Mouse (Mus musculus): Measurements from ENCODE around the gene Ficd. TPM values are rescaled to one million over a fixed set of nuclear protein-coding genes. Genes with fewer than 3 reads are reported as not detected.

Gene Ficd
- total RNA-seq (2021) = 1 to 10 TPM; 8.7 to 9.3 TPM
- polyA plus RNA-seq (2012; rRNA removed) = 7.2 and 7.7 TPM in 2 replicates
- long read RNA-seq, transcript Ficd-201 (3 exons, 3,133 nt) = major isoform, 28 of 32 reads
- long read RNA-seq, partial matches to known transcripts = 0 of 32 reads
- long read RNA-seq, other reads (novel, unspliced or antisense) = 4 of 32 reads

- under 1% methylated on average over 65 of the region's 71 CpGs for WGBS
- H3K27me3 ChIP-seq (ENCODE audit: control insufficient read depth, insufficient read depth, low read length) = no peaks in the 10 kb centered on the region
Observed at GRCm38 (mm10) chr5:113735345-113736112, at the start of gene Ficd. TSS of gene Ficd (plus strand) at chr5:113735803.

DNA sequence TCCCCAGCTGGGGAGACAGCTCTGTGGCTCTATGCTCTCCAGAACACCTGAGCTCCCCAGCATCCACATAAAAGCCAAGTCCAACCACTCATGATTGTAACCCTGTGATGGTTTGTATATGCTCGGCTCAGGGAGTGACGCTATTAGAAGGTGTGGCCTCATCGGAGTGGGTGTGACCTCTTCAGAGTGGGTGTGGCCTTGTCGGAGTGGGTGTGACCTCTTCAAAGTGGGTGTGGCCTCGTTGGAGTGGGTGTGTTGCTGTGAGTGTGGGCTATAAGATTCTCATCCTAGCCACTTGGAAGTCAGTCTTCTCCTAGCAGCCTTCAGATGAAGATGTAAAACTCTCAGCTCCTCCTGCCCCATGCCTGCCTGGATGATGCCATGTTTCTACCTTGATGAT, 48.1 kb upstream of the Ficd start:
- H3K9ac ChIP-seq (ENCODE audit: low read depth, low read length) = no peak overlapping the region
- 78% methylated on average over 5 of the region's 5 CpGs for WGBS
- H3K4me1 ChIP-seq (ENCODE audit: control insufficient read depth, insufficient read depth, low read length) = no peaks in the 10 kb centered on the region
- no peak overlapping the region for H3K27ac ChIP-seq
- no peaks in the 10 kb centered on the region for H3K79me2 ChIP-seq (replicated peaks; ENCODE audit: control insufficient read depth, insufficient read depth, low read length)
- no peaks in the 10 kb centered on the region for H3K36me3 ChIP-seq (ENCODE audit: control insufficient read depth, insufficient read depth, low read length)
- peaks cover 6% of the 10 kb centered on the region for H3K27me3 ChIP-seq (ENCODE audit: control insufficient read depth, insufficient read depth, low read length)
- intact Hi-C loops (cut with DNase I) = no loop called here
- DNase-seq = no peak
- TF ChIP-seq POLR2A (IDR thresholded peaks at IDR 0.05; ENCODE audit: insufficient read depth, low read depth, low read length) (no peak), EP300 (IDR thresholded peaks at IDR 0.05; ENCODE audit: insufficient read depth, low read depth, low read length) (no peak), CTCF (IDR thresholded peaks at IDR 0.05) (no peak)
- no peak overlapping the region for H3K4me3 ChIP-seq

More at GRCm38 (mm10) chr5:113735345-113736112, at the start of gene Ficd:
- H3K36me3 ChIP-seq (ENCODE audit: control insufficient read depth, insufficient read depth, low read length) = no peaks in the 10 kb centered on the region
- intact Hi-C loops (cut with DNase I) = loop anchor here (2.0 kb wide), 1 partner anchor 35 kb away; no protein-coding TSS in a partner anchor
- peak; percentile 92 to 96 for DNase-seq
- H3K9ac ChIP-seq (ENCODE audit: low read depth, low read length) = peak within 1 kb of the TSS; percentile 82
- H3K4me3 ChIP-seq = peak within 1 kb of the TSS; percentile 90
- no peaks in the 10 kb centered on the region for H3K79me2 ChIP-seq (replicated peaks; ENCODE audit: control insufficient read depth, insufficient read depth, low read length)
- H3K4me1 ChIP-seq (ENCODE audit: control insufficient read depth, insufficient read depth, low read length) = peaks cover 5% of the 10 kb centered on the region; the same call in 1 of the 2 replicates
- TF ChIP-seq POLR2A (IDR thresholded peaks at IDR 0.05; ENCODE audit: insufficient read depth, low read depth, low read length) (peak; percentile 82), CTCF (IDR thresholded peaks at IDR 0.05) (no peak), EP300 (IDR thresholded peaks at IDR 0.05; ENCODE audit: insufficient read depth, low read depth, low read length) (no peak)
- H3K27ac ChIP-seq = peak within 1 kb of the TSS; percentile 92

DNA sequence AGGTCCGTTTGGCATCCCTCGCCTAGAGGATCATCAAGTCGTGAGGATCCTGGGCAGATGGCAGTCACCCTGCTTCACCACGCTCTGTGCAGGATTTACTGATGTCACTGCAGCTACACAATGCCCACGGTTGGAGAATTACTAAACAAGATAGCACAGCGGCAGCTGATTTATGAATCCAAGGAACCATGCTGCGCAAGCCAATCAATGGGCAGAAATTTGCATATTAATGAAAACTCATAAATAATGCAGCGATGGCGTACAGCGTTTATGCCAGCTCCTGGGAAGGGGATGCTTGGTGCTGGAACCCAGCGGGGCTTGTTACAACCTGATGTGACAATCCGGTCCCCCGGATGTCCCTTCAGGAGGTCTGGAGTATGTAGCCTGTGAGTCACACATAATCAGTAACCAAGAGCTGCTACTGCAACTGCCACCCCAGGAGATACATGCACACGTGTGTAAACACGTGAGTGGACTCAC, 45.5 kb upstream of the Ficd start:
- no peak for TF ChIP-seq CTCF (IDR thresholded peaks at IDR 0.05)
- TF ChIP-seq EP300 (IDR thresholded peaks at IDR 0.05; ENCODE audit: insufficient read depth, low read depth, low read length) = no peak
- no peak for TF ChIP-seq POLR2A (IDR thresholded peaks at IDR 0.05; ENCODE audit: insufficient read depth, low read depth, low read length)
- Histone ChIP-seq H3K27me3 (ENCODE audit: control insufficient read depth, insufficient read depth, low read length) (peaks cover 6% of the 10 kb centered on the region), H3K27ac (no peak overlapping the region), H3K4me1 (ENCODE audit: control insufficient read depth, insufficient read depth, low read length) (no peaks in the 10 kb centered on the region), H3K9ac (ENCODE audit: low read depth, low read length) (no peak overlapping the region), H3K36me3 (ENCODE audit: control insufficient read depth, insufficient read depth, low read length) (no peaks in the 10 kb centered on the region), H3K79me2 (replicated peaks; ENCODE audit: control insufficient read depth, insufficient read depth, low read length) (no peaks in the 10 kb centered on the region), H3K4me3 (no peak overlapping the region)
- DNase-seq = no peak
- WGBS = 80% methylated on average over 15 of the region's 15 CpGs
- intact Hi-C loops (cut with DNase I) = no loop called here

DNA sequence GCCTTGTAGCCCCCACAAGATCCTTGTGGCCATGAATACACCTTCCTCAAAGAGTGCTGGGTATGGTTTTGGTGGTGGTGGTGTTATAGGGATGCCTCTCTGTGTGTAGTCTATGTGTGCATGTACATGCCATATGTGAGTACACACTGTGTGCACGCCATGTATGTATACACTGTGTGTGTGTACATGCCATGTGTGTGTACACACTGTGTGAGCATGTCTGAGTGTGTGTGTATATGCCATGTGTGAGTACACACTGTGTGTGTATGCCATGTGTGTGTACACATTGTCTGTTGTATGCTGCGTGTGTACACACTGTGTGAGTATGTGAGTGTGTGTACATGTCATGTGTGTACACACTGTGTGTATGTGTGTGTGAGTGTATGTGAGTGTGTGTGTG, 44.7 kb upstream of the Ficd start:
- H3K4me3 ChIP-seq = no peak overlapping the region
- no peak for DNase-seq
- H3K4me1 ChIP-seq (ENCODE audit: control insufficient read depth, insufficient read depth, low read length) = no peaks in the 10 kb centered on the region
- H3K36me3 ChIP-seq (ENCODE audit: control insufficient read depth, insufficient read depth, low read length) = no peaks in the 10 kb centered on the region
- no peaks in the 10 kb centered on the region for H3K79me2 ChIP-seq (replicated peaks; ENCODE audit: control insufficient read depth, insufficient read depth, low read length)
- intact Hi-C loops (cut with DNase I) = no loop called here
- 84% methylated on average over 2 of the region's 2 CpGs for WGBS
- no peak overlapping the region for H3K27ac ChIP-seq
- peaks cover 6% of the 10 kb centered on the region for H3K27me3 ChIP-seq (ENCODE audit: control insufficient read depth, insufficient read depth, low read length)
- no peak for TF ChIP-seq CTCF (IDR thresholded peaks at IDR 0.05)
- TF ChIP-seq EP300 (IDR thresholded peaks at IDR 0.05; ENCODE audit: insufficient read depth, low read depth, low read length) = no peak
- no peak for TF ChIP-seq POLR2A (IDR thresholded peaks at IDR 0.05; ENCODE audit: insufficient read depth, low read depth, low read length)
- H3K9ac ChIP-seq (ENCODE audit: low read depth, low read length) = no peak overlapping the region

DNA sequence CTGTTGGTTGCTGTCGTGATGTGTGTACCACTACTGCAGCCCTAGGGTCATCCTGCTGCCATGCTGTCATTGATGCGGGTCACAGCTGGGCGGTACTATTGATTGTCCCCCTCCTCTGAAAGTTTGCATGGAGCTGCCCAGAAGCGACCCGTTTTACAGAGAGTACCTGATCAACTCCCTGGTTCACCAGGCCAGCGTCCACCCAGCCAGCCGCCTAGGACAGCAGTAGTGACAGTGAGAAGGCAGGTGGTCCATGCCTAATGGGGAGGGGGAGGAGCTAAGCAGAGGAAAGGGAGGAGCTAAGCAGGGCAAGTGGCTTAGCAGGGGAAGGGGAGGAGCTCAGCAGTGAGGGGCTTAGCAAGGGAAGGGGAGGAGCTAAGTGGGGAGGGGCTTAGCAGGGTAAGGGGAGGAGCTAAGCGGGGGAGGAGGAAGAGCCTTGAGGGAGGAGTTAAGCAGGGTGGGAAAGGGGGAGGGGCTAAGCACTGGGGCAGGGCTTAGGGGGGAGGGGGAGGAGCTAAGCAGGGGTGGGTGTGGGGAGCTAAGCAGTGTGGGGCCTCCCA, 42.3 kb upstream of the Ficd start:
- H3K4me1 ChIP-seq (ENCODE audit: control insufficient read depth, insufficient read depth, low read length) = no peaks in the 10 kb centered on the region
- 83% methylated on average over 8 of the region's 8 CpGs for WGBS
- no peak overlapping the region for H3K4me3 ChIP-seq
- DNase-seq = no peak
- H3K27ac ChIP-seq = no peak overlapping the region
- TF ChIP-seq POLR2A (IDR thresholded peaks at IDR 0.05; ENCODE audit: insufficient read depth, low read depth, low read length) (no peak), EP300 (IDR thresholded peaks at IDR 0.05; ENCODE audit: insufficient read depth, low read depth, low read length) (no peak), CTCF (IDR thresholded peaks at IDR 0.05) (no peak)
- H3K79me2 ChIP-seq (replicated peaks; ENCODE audit: control insufficient read depth, insufficient read depth, low read length) = no peaks in the 10 kb centered on the region
- H3K27me3 ChIP-seq (ENCODE audit: control insufficient read depth, insufficient read depth, low read length) = peaks cover 4% of the 10 kb centered on the region; the same call in 1 of the 2 replicates
- H3K36me3 ChIP-seq (ENCODE audit: control insufficient read depth, insufficient read depth, low read length) = no peaks in the 10 kb centered on the region
- intact Hi-C loops (cut with DNase I) = no loop called here
- no peak overlapping the region for H3K9ac ChIP-seq (ENCODE audit: low read depth, low read length)
